Comparison of ENCODE assay signal across 11 mouse cellular contexts in genomic region chr8:91715387-91716085, GRCm38 (mm10).
DNase-seq lines count a peak whose midpoint lies in the region; ATAC-seq and TF ChIP-seq lines count a peak whose summit lies in the region.
"Had no signal": no experiment of that assay in that cellular context is flagged by ENCODE, and none has a peak within 500 bp of the region (broad histone marks: within the 10 kb centered on the region; RNA-seq: fewer than 3 reads in every experiment).

No protein-coding gene starts in this region.

- peak; percentile 81 for DNase-seq in heart, embryonic 10.5 days (ENCODE audit: low spot score)
- no peak for DNase-seq in heart, adult 8-10 months (ENCODE audit: low spot score)
- no peak for DNase-seq in MEL (ENCODE audit: low read depth, low spot score)
- peak; percentile 47 for DNase-seq in embryo, embryonic 11 days
- no peak for DNase-seq in urinary bladder, postnatal 10 days (ENCODE audit: low spot score)
- no peak for DNase-seq in left cerebral cortex, adult 18-20 months (ENCODE audit: low spot score in 2 of 2)

- TF ChIP-seq POLR2A in MEL (IDR thresholded peaks at IDR 0.05; ENCODE audit: control insufficient read depth in 1 of 2, insufficient read depth in 1 of 2, low read depth in 1 of 2, low read length in 2 of 2, poor library complexity in 1 of 2) = no peak

- peak overlapping the region; percentile 22 for H3K4me3 ChIP-seq in heart, embryonic 10.5 days
- peak overlapping the region in 1 of 2 experiments; percentile 11; a peak in 1 of 4 replicates for H3K4me3 ChIP-seq in MEL (ENCODE audit: control insufficient read depth in 1 of 2, insufficient read depth in 1 of 2, low read depth in 2 of 2, low read length in 2 of 2)
- H3K4me3 ChIP-seq in hindbrain, embryonic 15.5 days = no peak overlapping the region
- H3K4me3 ChIP-seq: embryonic facial prominence, embryonic 12.5 days; layer of hippocampus, adult 2 months; limb, embryonic 13.5 days had no signal

- H3K9me3 ChIP-seq in heart, embryonic 10.5 days = no peaks in the 10 kb centered on the region
- no peaks in the 10 kb centered on the region for H3K9me3 ChIP-seq in MEL (replicated peaks; ENCODE audit: insufficient read depth, low read length)
- H3K9me3 ChIP-seq in hindbrain, embryonic 15.5 days = no peaks in the 10 kb centered on the region
- H3K9me3 ChIP-seq: embryonic facial prominence, embryonic 12.5 days; limb, embryonic 13.5 days had no signal

- H3K4me2 ChIP-seq in hindbrain, embryonic 15.5 days = no peak overlapping the region
- H3K4me2 ChIP-seq: embryonic facial prominence, embryonic 12.5 days; limb, embryonic 13.5 days had no signal

- no peak overlapping the region for H3K9ac ChIP-seq in MEL (ENCODE audit: control insufficient read depth, low read depth, low read length, poor library complexity, severe bottlenecking)
- H3K9ac ChIP-seq in hindbrain, embryonic 15.5 days = no peak overlapping the region
- H3K9ac ChIP-seq: embryonic facial prominence, embryonic 12.5 days; limb, embryonic 13.5 days had no signal

- H3K4me1 ChIP-seq in heart, embryonic 10.5 days = peaks cover 59% of the 10 kb centered on the region
- no peaks in the 10 kb centered on the region for H3K4me1 ChIP-seq in MEL (ENCODE audit: control insufficient read depth in 1 of 2, insufficient read depth in 2 of 2, low read length in 2 of 2)
- H3K4me1 ChIP-seq in hindbrain, embryonic 15.5 days (replicated peaks) = peaks cover 34% of the 10 kb centered on the region

- H3K79me2 ChIP-seq in MEL (ENCODE audit: control insufficient read depth, insufficient read depth, low read length, poor library complexity) = no peaks in the 10 kb centered on the region

- no peaks in the 10 kb centered on the region for H3K27me3 ChIP-seq in heart, embryonic 10.5 days (ENCODE audit: insufficient read depth, poor library complexity, severe bottlenecking)
- no peaks in the 10 kb centered on the region for H3K27me3 ChIP-seq in MEL (ENCODE audit: control insufficient read depth in 1 of 2, insufficient read depth in 2 of 2, low read length in 2 of 2)
- peaks cover 10% of the 10 kb centered on the region; the same call in 1 of the 2 replicates for H3K27me3 ChIP-seq in hindbrain, embryonic 15.5 days

- H3K27ac ChIP-seq in heart, embryonic 10.5 days = peak overlapping the region; percentile 90
- H3K27ac ChIP-seq in MEL (ENCODE audit: control insufficient read depth, low read depth, low read length) = no peak overlapping the region
- 0 out of 2 replicates have a peak overlapping the region, but pooled peaks have one; percentile 25 for H3K27ac ChIP-seq in hindbrain, embryonic 15.5 days (replicated peaks)
- H3K27ac ChIP-seq: embryonic facial prominence, embryonic 12.5 days; layer of hippocampus, adult 2 months; limb, embryonic 13.5 days had no signal

- no peak for TF ChIP-seq CTCF in MEL (IDR thresholded peaks at IDR 0.05 in 2 of 3, conservative IDR thresholded peaks at IDR 0.05 in 1 of 3; ENCODE audit: control insufficient read depth in 1 of 3, insufficient read depth in 1 of 3, low read depth in 2 of 3, low read length in 3 of 3, poor library complexity in 1 of 3, severe bottlenecking in 1 of 3)

- TF ChIP-seq EP300 in MEL (IDR thresholded peaks at IDR 0.05; ENCODE audit: low read depth in 1 of 2, low read length in 2 of 2) = no peak

- ATAC-seq in hindbrain, embryonic 15.5 days (ENCODE audit: low FRiP score, low read depth) = no peak
- ATAC-seq in megakaryocyte progenitor cell, adult 5-6 weeks (replicated peaks; ENCODE audit: poor library complexity) = no peak

- no peak for TF ChIP-seq RAD21 in MEL (IDR thresholded peaks at IDR 0.05; ENCODE audit: low read depth, low read length)

- H3K36me3 ChIP-seq in heart, embryonic 10.5 days = no peaks in the 10 kb centered on the region
- H3K36me3 ChIP-seq in MEL (ENCODE audit: control insufficient read depth in 1 of 2, insufficient read depth in 2 of 2, low read length in 2 of 2) = no peaks in the 10 kb centered on the region
- H3K36me3 ChIP-seq in hindbrain, embryonic 15.5 days = no peaks in the 10 kb centered on the region
- H3K36me3 ChIP-seq: embryonic facial prominence, embryonic 12.5 days; limb, embryonic 13.5 days had no signal

- WGBS in heart, embryonic 10.5 days = 19% methylated on average over 8 of the region's 8 CpGs
- WGBS in hindbrain, embryonic 15.5 days = 40% methylated on average over 8 of the region's 8 CpGs

TF ChIP-seq in MEL, 35 proteins besides CTCF, POLR2A, EP300 and RAD21:
- TF ChIP-seq E2F4 (IDR thresholded peaks at IDR 0.05; ENCODE audit: borderline replicate concordance, low read depth, low read length) (no peak), NRF1 (IDR thresholded peaks at IDR 0.05; ENCODE audit: insufficient read depth, low read depth, low read length, poor library complexity, severe bottlenecking) (0 out of 2 replicates have a peak, but pooled peaks have one; percentile 46)

Comparison
In these comparisons a context has a peak if more than half of its experiments do, and no peak if none do; other contexts are left out.
1. DNase-seq: peak in heart, embryonic 10.5 days (single experiment) and embryo, embryonic 11 days (single experiment); none in heart, adult 8-10 months (single experiment), MEL (single experiment), urinary bladder, postnatal 10 days (single experiment) and left cerebral cortex, adult 18-20 months (0 of 2).